Mouse (Mus musculus) cortical plate, adult 2 months (tissue): ENCODE results near the gene Cars. TPM values are rescaled to one million over a fixed set of nuclear protein-coding genes. Genes with fewer than 3 reads are reported as not detected.
"Not testable (repeated sequence)": the region's sequence is repeated elsewhere in the genome, so short reads cannot be mapped to it uniquely, and the experiment has no call there.

Experiments used
- H3K27ac ChIP-seq: fragments of 200-500 bp; 2 replicates; pipeline ENCODE4 v1.5.1; 2012; ENCODE audit warnings: low read length, control low read depth, inconsistent platforms; ENCODE audit not compliant: insufficient read depth
- H3K4me1 ChIP-seq: fragments of 200-500 bp; 2 replicates; pipeline ENCODE4 v1.6.1; 2011; ENCODE audit warnings: low read length; ENCODE audit not compliant: control insufficient read depth, insufficient read depth
- H3K4me3 ChIP-seq: fragments of 200-500 bp; 2 replicates; pipeline ENCODE4 v1.5.1; 2011; ENCODE audit warnings: mild to moderate bottlenecking, low read length, control low read depth; ENCODE audit not compliant: insufficient read depth
- CTCF ChIP-seq: fragments of 200-500 bp; IDR thresholded peaks from 2 replicates; pipeline ENCODE4 v1.5.1; 2011; ENCODE audit warnings: mild to moderate bottlenecking, control low read depth, low read length; ENCODE audit not compliant: insufficient read depth; ENCODE audit errors: extremely low read depth
- POLR2A ChIP-seq: fragments of 200-500 bp; IDR thresholded peaks from 2 replicates; pipeline ENCODE4 v1.6.1; 2011; ENCODE audit warnings: mild to moderate bottlenecking, low read length, control low read depth; ENCODE audit not compliant: insufficient read depth; ENCODE audit errors: extremely low read depth
- polyA plus RNA-seq: library from polyadenylated mRNA; depleted of rRNA; stranded (reverse); fragments of >200 nt; gene quantifications from 2 replicates; pipeline ENCODE4 v1.2.3, GENCODE M21; 2012

The Cars gene
- polyA plus RNA-seq, 1 experiment: 49.8 TPM

- TF ChIP-seq CTCF (no peak), POLR2A (no peak)
- Histone ChIP-seq H3K27ac (peak overlapping the region; percentile 62; the same call in 1 of the 2 replicates), H3K4me3 (peak overlapping the region; percentile 57), H3K4me1 (peaks cover 2% of the 10 kb centered on the region; the same call in 1 of the 2 replicates)
These were observed 50.2 kb downstream of the Cars start for GRCm38 (mm10) chr7:143549588-143550220.

GRCm38 (mm10) chr7:143548976-143549457, 50.9 kb downstream of the Cars start, which contains the start of gene Nap1l4:
Gene Nap1l4, minus strand, starts transcription at chr7:143549106.
- Histone ChIP-seq H3K4me3 (peak within 1 kb of the TSS; percentile 57), H3K4me1 (peaks cover 2% of the 10 kb centered on the region; the same call in 1 of the 2 replicates), H3K27ac (peak within 1 kb of the TSS; percentile 80)
- TF ChIP-seq CTCF (no peak), POLR2A (peak; percentile 66; the same call in 1 of the 2 replicates)

- TF ChIP-seq POLR2A: no peak
- TF ChIP-seq CTCF: no peak
- peak overlapping the region; percentile 80 for H3K27ac ChIP-seq
- peaks cover 2% of the 10 kb centered on the region; the same call in 1 of the 2 replicates for H3K4me1 ChIP-seq
- H3K4me3 ChIP-seq: peak overlapping the region; percentile 57
These were observed 51.5 kb downstream of the Cars start for GRCm38 (mm10) chr7:143548231-143548961.

GRCm38 (mm10) chr7:143546554-143546953, 53.3 kb downstream of the Cars start:
- Histone ChIP-seq H3K4me3 (no peak overlapping the region), H3K4me1 (peaks cover 2% of the 10 kb centered on the region; the same call in 1 of the 2 replicates), H3K27ac (no peak overlapping the region)
- no peak for TF ChIP-seq CTCF
- no peak for TF ChIP-seq POLR2A

- no peak for TF ChIP-seq POLR2A
- peak; percentile 17; the same call in 1 of the 2 replicates for TF ChIP-seq CTCF
- Histone ChIP-seq H3K4me1 (peaks cover 2% of the 10 kb centered on the region; the same call in 1 of the 2 replicates), H3K4me3 (no peak overlapping the region), H3K27ac (no peak overlapping the region)
These were observed 55.5 kb downstream of the Cars start for GRCm38 (mm10) chr7:143544368-143544767.

- Histone ChIP-seq H3K4me1 (peaks cover 1% of the 10 kb centered on the region; the same call in 1 of the 2 replicates), H3K27ac (no peak overlapping the region), H3K4me3 (no peak overlapping the region)
- no peak for TF ChIP-seq POLR2A
- no peak for TF ChIP-seq CTCF
These were observed 61.2 kb downstream of the Cars start for GRCm38 (mm10) chr7:143538671-143539070.

- not testable (repeated sequence) for H3K27ac ChIP-seq, H3K4me3 ChIP-seq, H3K4me1 ChIP-seq
These were observed 61.7 kb downstream of the Cars start for GRCm38 (mm10) chr7:143538229-143538628.

GRCm38 (mm10) chr7:143536251-143536650, 63.6 kb downstream of the Cars start:
- TF ChIP-seq CTCF (no peak), POLR2A (no peak)
- no peak overlapping the region for H3K4me3 ChIP-seq
- H3K27ac ChIP-seq: no peak overlapping the region
- 0 out of 2 replicates have a peak, but pooled peaks cover 1% of the 10 kb centered on the region for H3K4me1 ChIP-seq

GRCm38 (mm10) chr7:143533284-143533683, 66.6 kb downstream of the Cars start:
- H3K4me3 ChIP-seq: no peak overlapping the region
- H3K27ac ChIP-seq: no peak overlapping the region
- 0 out of 2 replicates have a peak, but pooled peaks cover 1% of the 10 kb centered on the region for H3K4me1 ChIP-seq
- TF ChIP-seq POLR2A (no peak), CTCF (no peak)

GRCm38 (mm10) chr7:143532410-143532809, 67.5 kb downstream of the Cars start:
- TF ChIP-seq CTCF: no peak
- H3K27ac ChIP-seq: no peak overlapping the region
- 0 out of 2 replicates have a peak, but pooled peaks cover 1% of the 10 kb centered on the region for H3K4me1 ChIP-seq
- no peak overlapping the region for H3K4me3 ChIP-seq
